Mouse (Mus musculus): Measurements from ENCODE around the gene Ror1. TPM values are rescaled to one million over a fixed set of nuclear protein-coding genes. Genes with fewer than 3 reads are reported as not detected.

The Ror1 gene
- polyA plus RNA-seq, 1 experiment from 2014 or later, result 2.6 TPM

- Histone ChIP-seq H3K9me3 (ENCODE audit: control insufficient read depth, low read length) (no peaks in the 10 kb centered on the region), H3K4me2 (replicated peaks; ENCODE audit: low read depth) (no peak overlapping the region), H3K27me3 (ENCODE audit: control insufficient read depth, insufficient read depth, low read length) (no peaks in the 10 kb centered on the region), H3K4me1 (replicated peaks; ENCODE audit: control insufficient read depth, insufficient read depth) (peaks cover 3% of the 10 kb centered on the region; the same call in 1 of the 2 replicates), H3K9ac (ENCODE audit: low read length) (no peak overlapping the region), H3K4me3 (ENCODE audit: low read depth, low read length) (no peak overlapping the region), H3K36me3 (ENCODE audit: control insufficient read depth, insufficient read depth, low read length) (no peaks in the 10 kb centered on the region), H3K27ac (replicated peaks) (no peak overlapping the region)
- DNase-seq (ENCODE audit: low spot score), result no peak
- WGBS, result 68% methylated on average over 5 of the region's 5 CpGs
- no peak for ATAC-seq (ENCODE audit: low FRiP score, low TSS enrichment)
- TF ChIP-seq EP300 (optimal IDR thresholded peaks at IDR 0.05), result no peak
- no peak for TF ChIP-seq CTCF (IDR thresholded peaks at IDR 0.05; ENCODE audit: low read depth)
Measured at GRCm38 (mm10) chr4:100196255-100196793, 100.7 kb downstream of the Ror1 start.

- H3K9me3 ChIP-seq (ENCODE audit: control insufficient read depth, low read length), result no peaks in the 10 kb centered on the region
- no peak overlapping the region for H3K4me2 ChIP-seq (replicated peaks; ENCODE audit: low read depth)
- DNase-seq (ENCODE audit: low spot score), result no peak
- ATAC-seq (ENCODE audit: low FRiP score, low TSS enrichment), result no peak
- H3K4me3 ChIP-seq (ENCODE audit: low read depth, low read length), result no peak overlapping the region
- WGBS, result 61% methylated on average over 2 of the region's 2 CpGs
- H3K4me1 ChIP-seq (replicated peaks; ENCODE audit: control insufficient read depth, insufficient read depth), result peaks cover 3% of the 10 kb centered on the region; the same call in 1 of the 2 replicates
- H3K9ac ChIP-seq (ENCODE audit: low read length), result no peak overlapping the region
- no peaks in the 10 kb centered on the region for H3K36me3 ChIP-seq (ENCODE audit: control insufficient read depth, insufficient read depth, low read length)
- TF ChIP-seq EP300 (optimal IDR thresholded peaks at IDR 0.05) (no peak), CTCF (IDR thresholded peaks at IDR 0.05; ENCODE audit: low read depth) (no peak)
- no peaks in the 10 kb centered on the region for H3K27me3 ChIP-seq (ENCODE audit: control insufficient read depth, insufficient read depth, low read length)
- no peak overlapping the region for H3K27ac ChIP-seq (replicated peaks)
Measured at GRCm38 (mm10) chr4:100198275-100198674, 102.7 kb downstream of the Ror1 start.

GRCm38 (mm10) chr4:100201322-100201721, 105.7 kb downstream of the Ror1 start:
- H3K27ac ChIP-seq (replicated peaks), result no peak overlapping the region
- H3K4me3 ChIP-seq (ENCODE audit: low read depth, low read length), result no peak overlapping the region
- no peaks in the 10 kb centered on the region for H3K36me3 ChIP-seq (ENCODE audit: control insufficient read depth, insufficient read depth, low read length)
- ATAC-seq (ENCODE audit: low FRiP score, low TSS enrichment) (no peak), DNase-seq (ENCODE audit: low spot score) (no peak)
- H3K9ac ChIP-seq (ENCODE audit: low read length), result no peak overlapping the region
- H3K9me3 ChIP-seq (ENCODE audit: control insufficient read depth, low read length), result no peaks in the 10 kb centered on the region
- H3K4me1 ChIP-seq (replicated peaks; ENCODE audit: control insufficient read depth, insufficient read depth), result peaks cover 3% of the 10 kb centered on the region; the same call in 1 of the 2 replicates
- no peak overlapping the region for H3K4me2 ChIP-seq (replicated peaks; ENCODE audit: low read depth)
- WGBS, result 40% methylated on average over 2 of the region's 2 CpGs
- TF ChIP-seq CTCF (IDR thresholded peaks at IDR 0.05; ENCODE audit: low read depth), result no peak
- no peak for TF ChIP-seq EP300 (optimal IDR thresholded peaks at IDR 0.05)
- no peaks in the 10 kb centered on the region for H3K27me3 ChIP-seq (ENCODE audit: control insufficient read depth, insufficient read depth, low read length)

- DNase-seq (ENCODE audit: low spot score) (no peak), ATAC-seq (ENCODE audit: low FRiP score, low TSS enrichment) (no peak)
- Histone ChIP-seq H3K4me2 (replicated peaks; ENCODE audit: low read depth) (no peak overlapping the region), H3K9me3 (ENCODE audit: control insufficient read depth, low read length) (no peaks in the 10 kb centered on the region), H3K4me3 (ENCODE audit: low read depth, low read length) (no peak overlapping the region), H3K27me3 (ENCODE audit: control insufficient read depth, insufficient read depth, low read length) (no peaks in the 10 kb centered on the region), H3K4me1 (replicated peaks; ENCODE audit: control insufficient read depth, insufficient read depth) (no peaks in the 10 kb centered on the region), H3K9ac (ENCODE audit: low read length) (no peak overlapping the region), H3K36me3 (ENCODE audit: control insufficient read depth, insufficient read depth, low read length) (no peaks in the 10 kb centered on the region), H3K27ac (replicated peaks) (no peak overlapping the region)
- WGBS, result 53% methylated on average over 5 of the region's 5 CpGs
- TF ChIP-seq EP300 (optimal IDR thresholded peaks at IDR 0.05) (no peak), CTCF (IDR thresholded peaks at IDR 0.05; ENCODE audit: low read depth) (no peak)
Measured at GRCm38 (mm10) chr4:100203066-100203465, 107.5 kb downstream of the Ror1 start.

- Histone ChIP-seq H3K9me3 (ENCODE audit: control insufficient read depth, low read length) (no peaks in the 10 kb centered on the region), H3K27me3 (ENCODE audit: control insufficient read depth, insufficient read depth, low read length) (no peaks in the 10 kb centered on the region), H3K36me3 (ENCODE audit: control insufficient read depth, insufficient read depth, low read length) (no peaks in the 10 kb centered on the region), H3K4me1 (replicated peaks; ENCODE audit: control insufficient read depth, insufficient read depth) (no peaks in the 10 kb centered on the region), H3K27ac (replicated peaks) (no peak overlapping the region), H3K4me2 (replicated peaks; ENCODE audit: low read depth) (no peak overlapping the region), H3K9ac (ENCODE audit: low read length) (no peak overlapping the region), H3K4me3 (ENCODE audit: low read depth, low read length) (no peak overlapping the region)
- TF ChIP-seq EP300 (optimal IDR thresholded peaks at IDR 0.05) (no peak), CTCF (IDR thresholded peaks at IDR 0.05; ENCODE audit: low read depth) (no peak)
- DNase-seq (ENCODE audit: low spot score) (no peak), ATAC-seq (ENCODE audit: low FRiP score, low TSS enrichment) (no peak)
- 80% methylated on average over 5 of the region's 5 CpGs for WGBS
Measured at GRCm38 (mm10) chr4:100203688-100204087, 108.1 kb downstream of the Ror1 start.

- Histone ChIP-seq H3K4me2 (replicated peaks; ENCODE audit: low read depth) (no peak overlapping the region), H3K9me3 (ENCODE audit: control insufficient read depth, low read length) (no peaks in the 10 kb centered on the region), H3K4me1 (replicated peaks; ENCODE audit: control insufficient read depth, insufficient read depth) (no peaks in the 10 kb centered on the region), H3K36me3 (ENCODE audit: control insufficient read depth, insufficient read depth, low read length) (no peaks in the 10 kb centered on the region), H3K9ac (ENCODE audit: low read length) (no peak overlapping the region), H3K27ac (replicated peaks) (no peak overlapping the region), H3K4me3 (ENCODE audit: low read depth, low read length) (no peak overlapping the region), H3K27me3 (ENCODE audit: control insufficient read depth, insufficient read depth, low read length) (no peaks in the 10 kb centered on the region)
- TF ChIP-seq CTCF (IDR thresholded peaks at IDR 0.05; ENCODE audit: low read depth) (no peak), EP300 (optimal IDR thresholded peaks at IDR 0.05) (no peak)
- 59% methylated on average over 12 of the region's 12 CpGs for WGBS
- DNase-seq (ENCODE audit: low spot score), result no peak
- ATAC-seq (ENCODE audit: low FRiP score, low TSS enrichment), result no peak
Measured at GRCm38 (mm10) chr4:100204381-100204780, 108.8 kb downstream of the Ror1 start.

Measured in stomach, postnatal 0 days (tissue).